Mouse (Mus musculus): ENCODE measurements around the gene Hip1r.

DNA sequence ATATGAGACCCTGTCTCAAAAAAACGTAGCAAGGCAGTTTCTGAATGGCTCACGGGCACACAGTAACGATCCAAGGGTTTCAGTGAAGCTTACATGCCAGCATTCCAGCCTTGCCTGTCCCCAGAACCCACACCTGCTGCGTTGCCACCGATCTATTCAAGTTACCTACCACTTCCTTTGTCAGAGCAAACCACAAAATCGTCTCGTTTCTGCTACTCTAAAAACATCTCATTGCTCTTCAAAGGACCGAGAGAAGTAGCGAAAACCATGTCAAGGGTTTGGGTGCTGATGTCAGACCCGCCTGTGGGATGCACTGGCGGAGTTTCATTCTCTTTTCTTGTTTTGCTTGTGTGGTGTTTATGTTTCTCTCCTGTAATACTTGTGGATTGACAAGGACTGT, 61.0 kb downstream of the Hip1r start:
- TF ChIP-seq EP300 (IDR thresholded peaks at IDR 0.05; ENCODE audit: low read depth) = no peak
- no peak for TF ChIP-seq CTCF (IDR thresholded peaks at IDR 0.05; ENCODE audit: low read depth)
